Mouse (Mus musculus) bone marrow macrophage, adult 2 months (primary cell): ENCODE results near the gene Nuak2. TPM values are rescaled to one million over a fixed set of nuclear protein-coding genes. Genes with fewer than 3 reads are reported as not detected.
"Not testable (repeated sequence)": the region's sequence is repeated elsewhere in the genome, so short reads cannot be mapped to it uniquely, and the experiment has no call there.

Experiments
- H3K27ac ChIP-seq: 2 replicates; pipeline ENCODE4 v1.5.1; 2012; ENCODE audit warnings: low read depth, low read length; ENCODE audit not compliant: insufficient read depth
- H3K4me1 ChIP-seq: 2 replicates; pipeline ENCODE4 v1.6.1; 2012; ENCODE audit warnings: low read length; ENCODE audit not compliant: control insufficient read depth, insufficient read depth
- H3K4me3 ChIP-seq: 2 replicates; pipeline ENCODE4 v1.5.1; 2012; ENCODE audit warnings: mild to moderate bottlenecking, low read length, moderate library complexity; ENCODE audit not compliant: insufficient read depth
- CTCF ChIP-seq: IDR thresholded peaks from 2 replicates; pipeline ENCODE4 v1.5.1; 2012; ENCODE audit warnings: low read depth, mild to moderate bottlenecking, low read length, moderate library complexity
- POLR2A ChIP-seq: IDR thresholded peaks from 2 replicates; pipeline ENCODE4 v1.6.1; 2012; ENCODE audit warnings: mild to moderate bottlenecking, low read depth, low read length, borderline replicate concordance
- polyA plus RNA-seq: library from polyadenylated mRNA; stranded (reverse); fragments of >200 nt; gene quantifications from 2 replicates; pipeline ENCODE4 v1.2.4, GENCODE M21; 2012; ENCODE audit not compliant: missing spikeins, insufficient read depth, insufficient read length

The Nuak2 gene
- 22.6 and 24.5 TPM in 2 replicates for polyA plus RNA-seq

GRCm38 (mm10) chr1:132315889-132316624 is at the start of gene Nuak2:
Gene Nuak2 (plus strand): TSS chr1:132316126.
- Histone ChIP-seq H3K27ac (peak within 1 kb of the TSS; percentile 94), H3K4me1 (peaks cover 48% of the 10 kb centered on the region)

GRCm38 (mm10) chr1:132266791-132267557 is 49.0 kb upstream of the Nuak2 start:
- no peak for TF ChIP-seq CTCF
- no peak for TF ChIP-seq POLR2A
- Histone ChIP-seq H3K4me3 (no peak overlapping the region), H3K27ac (no peak overlapping the region), H3K4me1 (peaks cover 8% of the 10 kb centered on the region)

More at GRCm38 (mm10) chr1:132315889-132316624, at the start of gene Nuak2:
- H3K4me3 ChIP-seq: peak within 1 kb of the TSS; percentile 80
- TF ChIP-seq CTCF (no peak), POLR2A (no peak)

GRCm38 (mm10) chr1:132267959-132268358 is 48.0 kb upstream of the Nuak2 start:
- Histone ChIP-seq H3K27ac (no peak overlapping the region), H3K4me3 (no peak overlapping the region), H3K4me1 (peaks cover 8% of the 10 kb centered on the region)
- TF ChIP-seq POLR2A: no peak
- no peak for TF ChIP-seq CTCF

- Histone ChIP-seq H3K4me1 (peaks cover 8% of the 10 kb centered on the region), H3K4me3 (no peak overlapping the region), H3K27ac (no peak overlapping the region)
- TF ChIP-seq CTCF: no peak
- no peak for TF ChIP-seq POLR2A
Measured at GRCm38 (mm10) chr1:132268418-132269060, 47.4 kb upstream of the Nuak2 start.

GRCm38 (mm10) chr1:132271237-132271636 is 44.7 kb upstream of the Nuak2 start:
- H3K27ac ChIP-seq: no peak overlapping the region
- 0 out of 2 replicates have a peak, but pooled peaks cover 2% of the 10 kb centered on the region for H3K4me1 ChIP-seq
- H3K4me3 ChIP-seq: no peak overlapping the region
- TF ChIP-seq POLR2A (no peak), CTCF (no peak)

- Histone ChIP-seq H3K4me3 (no peak overlapping the region), H3K4me1 (no peaks in the 10 kb centered on the region), H3K27ac (no peak overlapping the region)
- TF ChIP-seq CTCF: no peak
- no peak for TF ChIP-seq POLR2A
Measured at GRCm38 (mm10) chr1:132276694-132277093, 39.2 kb upstream of the Nuak2 start.

GRCm38 (mm10) chr1:132277124-132277523 is 38.8 kb upstream of the Nuak2 start:
- Histone ChIP-seq H3K4me1 (no peaks in the 10 kb centered on the region), H3K27ac (no peak overlapping the region), H3K4me3 (no peak overlapping the region)
- TF ChIP-seq CTCF (no peak), POLR2A (no peak)

GRCm38 (mm10) chr1:132280636-132281035 is 35.3 kb upstream of the Nuak2 start:
- H3K4me3 ChIP-seq, H3K27ac ChIP-seq: not testable (repeated sequence)

GRCm38 (mm10) chr1:132281523-132282176 is 34.3 kb upstream of the Nuak2 start:
- no peak overlapping the region for H3K4me3 ChIP-seq
- no peak overlapping the region for H3K27ac ChIP-seq
- no peaks in the 10 kb centered on the region for H3K4me1 ChIP-seq
- TF ChIP-seq POLR2A: no peak
- TF ChIP-seq CTCF: no peak

More at GRCm38 (mm10) chr1:132280636-132281035, 35.3 kb upstream of the Nuak2 start:
- not testable (repeated sequence) for H3K4me1 ChIP-seq
